Mouse (Mus musculus): Measurements from ENCODE around the gene Mettl16.

DNA sequence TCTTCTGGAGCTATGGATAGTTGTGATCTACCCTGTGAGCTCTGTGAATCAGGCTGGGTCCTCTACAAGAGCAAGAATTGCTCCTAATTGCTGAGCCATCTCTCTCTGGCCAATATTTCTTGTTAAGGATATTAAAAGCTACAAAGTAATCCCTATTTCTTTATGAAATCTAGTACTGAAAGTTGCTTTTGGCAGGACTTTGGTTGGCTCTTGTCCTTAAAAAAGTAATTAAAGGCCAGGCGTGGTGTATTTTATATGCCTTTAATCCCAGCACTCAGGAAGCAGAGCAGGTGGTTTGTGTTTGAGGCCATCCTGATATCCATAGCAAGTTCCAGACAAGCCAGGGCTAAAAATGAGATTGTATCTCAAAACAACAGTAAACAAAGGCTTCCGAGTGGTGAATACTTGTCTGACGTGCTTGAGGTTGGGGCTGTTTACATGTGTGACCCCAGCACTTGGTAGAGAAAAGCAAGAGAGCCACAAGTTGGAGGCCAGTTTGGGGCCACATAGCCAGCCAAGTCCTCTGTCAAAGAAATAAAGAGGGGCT is 33.5 kb downstream of the Mettl16 start:
- no peak for TF ChIP-seq USF1 (IDR thresholded peaks at IDR 0.05; ENCODE audit: low read depth)
- TF ChIP-seq MYOG (IDR thresholded peaks at IDR 0.05; ENCODE audit: control insufficient read depth in 1 of 3, insufficient read depth in 1 of 3, insufficient read length in 2 of 3, low read depth in 2 of 3): no peak
- TF ChIP-seq POLR2A (IDR thresholded peaks at IDR 0.05; ENCODE audit: insufficient read length, low read depth): no peak
- TF ChIP-seq MAX (IDR thresholded peaks at IDR 0.05; ENCODE audit: low read depth): no peak
- TF ChIP-seq CEBPB (IDR thresholded peaks at IDR 0.05; ENCODE audit: insufficient read depth, poor library complexity, severe bottlenecking): no peak
- no peak for TF ChIP-seq TCF12 (IDR thresholded peaks at IDR 0.05; ENCODE audit: insufficient read depth, poor library complexity, severe bottlenecking)
- no peak for TF ChIP-seq REST (IDR thresholded peaks at IDR 0.05; ENCODE audit: insufficient read depth, insufficient read length)
- no peak for TF ChIP-seq E2F4 (IDR thresholded peaks at IDR 0.05; ENCODE audit: insufficient read depth)
- no peak for TF ChIP-seq POLR2AphosphoS2 (IDR thresholded peaks at IDR 0.05; ENCODE audit: insufficient read length, low read depth)
- TF ChIP-seq MYOD1 (IDR thresholded peaks at IDR 0.05; ENCODE audit: control insufficient read depth in 1 of 3, insufficient read length in 2 of 3, low read depth in 2 of 3): no peak
- TF ChIP-seq TCF3 (IDR thresholded peaks at IDR 0.05; ENCODE audit: insufficient read length, low read depth): no peak
- TF ChIP-seq SRF (IDR thresholded peaks at IDR 0.05; ENCODE audit: control insufficient read depth, insufficient read length, low read depth): no peak
